Mouse (Mus musculus) layer of hippocampus, adult 11-12 months (tissue): ENCODE data around the gene Olfr1499.
"Not testable (repeated sequence)": the region's sequence is repeated elsewhere in the genome, so short reads cannot be mapped to it uniquely, and the experiment has no call there.

Experiments
- DNase-seq: peaks from one replicate; pipeline ENCODE4 v3.0.0; 2022; ENCODE audit warnings: low spot score

Olfr1499 gene

DNA sequence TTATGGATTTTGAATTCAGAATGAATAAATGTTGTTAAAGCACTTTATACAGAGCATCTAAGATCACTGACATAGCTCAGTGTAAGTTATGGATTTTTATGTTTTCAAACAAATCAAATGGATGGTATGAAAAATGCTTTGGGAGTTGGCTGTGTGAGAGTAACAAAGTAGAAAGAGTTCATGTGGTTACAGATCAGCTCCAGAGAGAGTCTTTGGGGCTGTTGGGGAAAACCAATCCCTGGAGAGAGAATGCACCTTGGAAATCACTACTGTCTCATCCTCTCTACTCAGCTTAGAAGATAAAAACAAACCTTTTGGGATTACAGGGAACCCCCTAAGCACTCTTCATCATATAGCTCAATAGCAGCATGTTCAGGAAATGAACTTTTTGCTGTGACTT lies at the start of gene Olfr1499:
Gene Olfr1499, minus strand, starts transcription at position 101 of the 400 bp plus-strand sequence.
- DNase-seq: no peak

DNA sequence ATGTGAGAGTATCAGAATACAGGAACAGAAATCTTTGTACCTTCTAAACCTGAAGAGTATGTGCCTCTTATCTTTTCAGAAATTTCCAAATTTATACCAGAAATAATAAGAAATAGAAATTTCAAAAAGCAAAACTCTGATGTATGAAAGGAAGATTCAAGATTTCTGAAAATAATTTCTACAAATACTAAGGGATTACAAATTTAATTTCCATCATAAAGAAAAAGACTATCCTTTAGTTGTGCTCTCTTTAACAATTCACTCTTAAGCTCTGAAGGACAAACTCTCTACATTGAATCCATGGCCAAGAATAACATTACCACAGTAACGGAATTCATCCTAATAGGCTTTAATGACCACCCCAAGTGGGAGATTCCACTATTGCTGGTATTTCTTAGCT lies 42.2 kb upstream of the Olfr1499 start, which contains the start of gene Olfr1502:
Gene Olfr1502, plus strand, starts transcription at position 301 of the 400 bp plus-strand sequence.
- DNase-seq: no peak

DNA sequence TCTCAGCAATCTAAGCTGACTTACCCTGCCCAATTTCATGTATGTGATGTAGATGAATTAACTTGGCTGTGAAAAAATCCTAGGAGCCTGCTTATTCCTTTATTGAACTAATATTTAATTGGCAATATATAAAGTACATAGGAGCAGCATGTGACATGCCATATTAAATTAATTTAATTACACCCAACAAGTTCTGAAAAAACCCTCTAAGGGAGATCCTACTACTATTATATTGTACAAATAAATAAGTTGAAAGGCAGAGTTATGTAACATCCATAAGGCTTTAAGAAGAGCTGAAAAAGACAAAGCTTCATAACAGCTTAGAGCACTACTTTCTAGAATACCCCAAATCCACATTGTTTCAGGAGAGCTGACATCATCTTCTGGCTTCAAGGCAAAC lies 31.3 kb upstream of the Olfr1499 start, which contains the start of gene Olfr1501:
Gene Olfr1501, minus strand, starts transcription at position 101 of the 400 bp plus-strand sequence.
- not testable (repeated sequence) for DNase-seq

DNA sequence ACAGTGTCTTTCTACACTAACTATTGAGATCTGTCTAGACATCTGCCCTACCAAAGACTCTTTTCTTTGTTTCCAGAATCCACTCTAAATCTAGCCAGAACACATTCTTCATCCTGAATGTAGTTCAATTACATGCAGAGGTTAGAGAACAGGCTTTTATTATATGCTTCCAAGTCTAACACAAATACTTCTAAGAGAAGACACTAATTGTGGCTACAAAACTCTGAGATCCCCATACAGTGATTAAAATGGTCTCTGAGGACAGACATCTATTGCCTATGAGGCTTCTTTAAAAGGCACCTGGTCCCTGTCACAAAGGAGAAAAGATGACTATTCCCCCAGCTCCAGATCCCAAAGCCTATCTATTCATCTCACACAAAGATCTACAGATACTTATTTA lies 11.1 kb upstream of the Olfr1499 start, which contains the start of gene Olfr1500:
Gene Olfr1500, minus strand, starts transcription at position 101 of the 400 bp plus-strand sequence.
- DNase-seq: no peak

DNA sequence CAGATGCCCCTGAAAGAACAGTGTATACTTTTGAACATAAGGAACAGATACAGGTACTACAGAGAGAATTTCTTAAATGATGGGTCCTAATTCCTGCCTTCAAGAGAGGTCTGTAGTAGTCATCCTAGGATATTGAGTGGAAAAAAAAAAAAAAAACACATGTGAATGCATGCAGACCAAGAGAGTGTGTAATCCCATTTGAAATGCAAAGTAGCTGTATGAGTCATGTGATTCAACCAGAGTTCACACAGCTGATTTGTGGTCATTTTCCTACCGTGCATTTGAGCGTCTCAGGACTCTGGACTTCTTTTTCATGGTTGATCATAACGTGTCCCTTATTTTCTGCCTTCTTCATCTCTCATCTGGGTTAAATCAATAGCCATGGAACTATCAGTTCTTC lies 9.2 kb upstream of the Olfr1499 start:
- no peak for DNase-seq

DNA sequence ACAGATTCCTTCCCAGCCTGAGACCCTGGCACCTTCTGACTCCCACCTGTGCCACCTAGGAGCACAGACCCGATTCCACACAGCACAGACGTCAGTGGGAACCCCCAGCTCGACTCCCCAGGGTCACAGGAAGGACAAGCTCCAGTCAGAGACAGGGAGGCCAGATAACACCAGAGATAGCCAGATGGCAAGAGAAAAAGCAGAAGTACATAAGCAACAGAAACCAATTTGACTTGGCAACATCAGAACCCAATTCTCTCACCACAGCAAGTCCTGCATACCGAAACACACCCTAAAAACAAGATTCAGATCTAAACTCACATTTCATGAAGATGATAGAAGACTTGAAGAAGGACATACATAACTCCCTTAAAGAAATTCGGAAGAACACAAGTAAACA lies 1.6 kb upstream of the Olfr1499 start:
- no peak for DNase-seq

DNA sequence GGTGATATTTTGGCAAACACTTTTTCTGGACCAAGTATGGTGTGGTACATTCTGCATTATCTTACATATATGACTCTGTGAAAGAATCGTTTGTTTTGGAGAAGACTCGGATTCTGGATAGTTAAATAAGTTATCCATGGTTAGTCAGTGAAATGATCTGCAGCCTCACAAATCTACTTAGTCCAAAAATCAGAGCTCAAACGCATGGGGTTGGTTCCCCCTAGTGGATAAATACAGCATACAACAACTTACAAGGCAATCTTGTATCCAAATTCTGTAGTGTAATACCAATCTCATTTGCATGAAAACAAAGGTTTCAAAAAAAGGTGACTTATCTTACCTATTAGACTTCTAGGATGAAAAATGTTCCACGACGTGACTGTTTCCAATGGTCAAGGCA lies 420 bp downstream of the Olfr1499 start:
- peak; percentile 6 for DNase-seq

DNA sequence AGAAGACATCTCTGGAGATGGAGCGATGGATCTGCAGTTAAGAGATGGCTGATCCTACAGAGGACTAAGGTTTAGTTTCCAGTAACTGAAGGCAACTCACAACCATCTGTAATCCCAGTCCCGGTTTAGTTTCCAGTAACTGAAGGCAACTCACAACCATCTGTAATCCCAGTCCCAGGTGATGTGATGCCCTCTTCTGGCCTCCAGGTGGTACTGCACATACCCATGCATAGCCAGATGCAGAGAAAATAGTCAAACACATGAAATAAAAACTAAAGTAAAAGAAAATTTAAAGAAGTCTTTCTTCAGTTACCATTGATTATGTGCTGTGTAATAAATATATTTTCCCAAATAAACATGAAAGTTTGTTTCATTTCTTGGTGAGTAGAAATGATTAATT lies 6.4 kb downstream of the Olfr1499 start:
- no peak for DNase-seq

DNA sequence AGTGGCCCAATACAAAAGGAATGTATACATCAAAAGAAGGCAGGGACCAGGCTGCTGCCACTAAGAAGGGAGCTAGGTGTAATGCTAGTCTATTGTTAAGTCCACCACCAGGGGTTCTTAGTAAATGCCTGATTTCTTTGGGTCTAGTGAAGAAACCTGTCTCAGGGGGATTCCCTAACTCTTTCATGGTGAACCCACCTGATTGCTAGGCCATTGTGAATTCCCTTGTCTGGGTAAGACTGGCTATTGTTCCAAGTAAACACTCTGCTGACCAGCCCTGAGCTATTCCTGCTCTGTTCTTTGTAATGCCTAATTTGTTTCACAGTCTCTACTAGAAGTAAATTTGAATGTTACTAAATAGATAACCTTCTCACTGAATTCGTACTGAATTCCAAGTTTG lies 13.8 kb downstream of the Olfr1499 start:
- not testable (repeated sequence) for DNase-seq

DNA sequence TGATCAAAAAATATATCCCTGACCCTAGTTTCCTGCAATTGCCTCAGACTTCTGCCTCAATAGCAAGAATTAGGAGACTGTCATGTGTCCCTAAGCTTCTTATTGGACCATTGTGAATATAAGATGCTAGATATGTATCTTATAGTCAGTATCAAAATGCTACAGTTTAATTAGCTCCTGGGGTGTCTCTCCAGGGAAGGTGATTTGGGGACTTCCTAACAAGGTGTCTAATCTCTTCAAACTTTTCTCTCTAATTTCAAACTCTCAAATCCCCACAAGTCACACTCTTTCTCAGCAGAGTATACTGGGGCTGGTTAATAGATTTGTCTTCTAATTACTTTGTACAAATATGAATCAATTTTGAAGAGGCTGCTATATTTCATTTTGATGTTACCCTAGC lies 21.1 kb downstream of the Olfr1499 start, which contains the start of gene Olfr1497:
Gene Olfr1497, minus strand, starts transcription at position 101 of the 400 bp plus-strand sequence.
- DNase-seq: no peak

DNA sequence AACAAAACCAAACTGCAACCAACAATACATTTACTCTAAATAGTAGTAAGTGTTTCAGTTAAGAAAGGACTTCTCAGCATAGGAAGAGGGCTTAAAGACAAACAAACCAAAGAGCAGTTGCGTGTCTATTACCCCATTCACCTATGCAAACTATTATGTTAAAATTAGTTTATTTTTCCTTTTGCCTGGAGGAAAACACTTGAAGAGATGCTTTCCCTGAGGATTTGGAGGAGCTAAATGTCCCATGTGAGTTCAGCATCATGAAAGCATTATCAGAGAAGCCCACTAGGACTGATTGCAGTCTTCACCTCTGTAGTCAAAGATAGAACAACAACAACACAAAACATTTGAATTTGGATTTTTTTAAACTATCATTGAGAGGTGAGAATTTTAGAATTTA lies 41.7 kb downstream of the Olfr1499 start, which contains the start of gene Olfr1496:
Gene Olfr1496, plus strand, starts transcription at position 301 of the 400 bp plus-strand sequence.
- DNase-seq: no peak

DNA sequence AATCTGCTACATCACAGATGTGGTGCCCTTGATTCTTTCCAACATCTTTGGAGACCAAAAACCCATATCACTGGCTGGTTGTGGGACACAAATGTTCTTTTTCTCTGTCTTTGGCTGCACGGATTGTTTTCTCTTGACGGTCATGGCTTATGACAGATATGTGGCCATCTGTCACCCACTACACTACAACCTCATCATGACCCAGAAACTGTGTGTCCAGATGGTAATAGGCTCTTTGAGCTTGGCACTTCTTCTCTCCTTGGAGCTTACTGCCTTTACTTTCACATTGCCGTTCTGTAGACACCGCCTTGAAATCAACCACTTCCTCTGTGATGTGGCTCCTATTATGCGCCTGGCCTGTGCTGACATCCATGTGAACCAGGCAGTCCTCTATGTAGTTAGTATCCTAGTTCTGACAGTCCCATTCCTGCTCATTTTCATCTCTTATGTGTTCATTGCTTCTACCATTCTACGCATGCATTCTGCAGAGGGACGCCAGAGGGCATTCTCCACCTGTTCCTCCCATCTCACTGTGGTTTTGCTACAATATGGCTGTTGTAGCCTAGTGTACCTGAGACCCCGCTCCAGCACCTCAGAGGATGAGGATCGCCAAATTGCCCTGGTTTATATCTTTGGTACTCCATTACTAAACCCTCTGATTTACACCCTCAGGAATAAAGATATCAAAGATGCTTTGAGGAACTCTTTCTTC lies 50.5 kb downstream of the Olfr1499 start:
- DNase-seq: no peak

DNA sequence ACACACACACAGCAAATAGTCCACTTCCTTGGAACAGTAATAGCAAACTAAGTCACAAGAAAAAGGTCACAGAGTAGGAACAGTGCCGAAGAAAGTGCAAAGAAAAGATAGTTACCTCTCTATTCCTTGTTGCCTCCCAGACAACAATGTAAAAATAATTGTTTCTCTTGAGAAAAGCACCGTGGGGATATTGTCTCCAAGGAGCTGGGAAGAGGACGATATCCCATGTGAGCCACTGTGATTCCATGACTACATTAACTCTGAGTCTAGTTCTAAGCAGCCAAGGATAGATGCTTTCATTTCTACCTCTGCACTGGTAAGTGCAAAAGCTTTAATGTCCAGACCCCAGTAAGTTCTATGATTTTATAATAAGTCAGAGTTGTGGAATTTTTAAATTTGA lies 54.9 kb downstream of the Olfr1499 start, which contains the start of gene Olfr1495:
Gene Olfr1495, plus strand, starts transcription at position 301 of the 400 bp plus-strand sequence.
- DNase-seq: no peak
